Mouse (Mus musculus): ENCODE measurements around the gene Tmem151a. TPM values are rescaled to one million over a fixed set of nuclear protein-coding genes. Genes with fewer than 3 reads are reported as not detected.
A peak's percentile ranks its signal among the peaks of the same experiment; 100 is the strongest.

Tmem151a gene
- polyA plus RNA-seq, 1 experiment, result 6.0 TPM

DNA sequence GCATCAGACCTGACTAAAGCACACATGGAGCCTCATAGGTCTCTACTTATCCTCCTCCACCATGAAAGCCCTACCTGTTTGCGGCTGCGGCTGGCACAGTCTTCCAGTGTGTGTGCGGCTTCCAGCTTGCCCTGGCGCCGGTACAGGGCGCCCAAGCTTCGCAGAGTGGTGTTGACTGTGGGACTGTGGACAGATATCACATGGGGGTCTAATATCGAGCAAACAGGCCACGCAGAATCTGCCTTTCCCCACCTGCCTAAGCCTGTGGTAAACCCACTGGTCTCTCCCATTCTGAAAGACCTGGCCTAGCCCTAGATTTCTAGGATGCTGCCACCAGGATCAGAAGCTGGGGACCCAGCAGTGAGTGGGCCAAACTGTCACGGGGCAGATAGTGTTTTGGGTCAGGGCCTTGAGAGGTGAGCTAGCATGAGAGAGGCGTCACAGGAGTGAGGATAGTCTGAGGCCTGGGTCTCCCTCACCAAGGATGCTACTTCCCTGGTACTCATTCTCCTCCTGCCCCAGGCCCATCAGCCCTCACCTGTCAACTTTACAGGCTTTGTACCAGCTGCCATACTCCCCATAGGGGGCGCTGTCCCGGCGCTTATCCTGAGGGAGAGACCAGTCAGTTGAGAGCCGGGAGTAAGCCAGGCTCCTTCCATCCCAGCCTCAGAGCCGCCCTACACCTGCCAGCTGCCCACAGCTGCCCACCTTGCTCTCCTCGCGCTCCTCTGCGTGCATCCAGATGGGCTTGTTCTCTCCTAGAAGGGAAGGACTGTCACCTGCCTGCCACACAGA, 24.5 kb upstream of the Tmem151a start:
- H3K4me3 ChIP-seq (ENCODE audit: insufficient read depth, low read length), result no peak overlapping the region
- H3K27ac ChIP-seq (ENCODE audit: insufficient read depth, low read length), result no peak overlapping the region
- H3K4me1 ChIP-seq (ENCODE audit: control insufficient read depth, insufficient read depth, low read length), result peaks cover 5% of the 10 kb centered on the region
- no peak for TF ChIP-seq POLR2A (IDR thresholded peaks at IDR 0.05; ENCODE audit: low read depth, low read length)
- no peak for TF ChIP-seq CTCF (IDR thresholded peaks at IDR 0.05; ENCODE audit: borderline replicate concordance, insufficient read depth, low read length)

DNA sequence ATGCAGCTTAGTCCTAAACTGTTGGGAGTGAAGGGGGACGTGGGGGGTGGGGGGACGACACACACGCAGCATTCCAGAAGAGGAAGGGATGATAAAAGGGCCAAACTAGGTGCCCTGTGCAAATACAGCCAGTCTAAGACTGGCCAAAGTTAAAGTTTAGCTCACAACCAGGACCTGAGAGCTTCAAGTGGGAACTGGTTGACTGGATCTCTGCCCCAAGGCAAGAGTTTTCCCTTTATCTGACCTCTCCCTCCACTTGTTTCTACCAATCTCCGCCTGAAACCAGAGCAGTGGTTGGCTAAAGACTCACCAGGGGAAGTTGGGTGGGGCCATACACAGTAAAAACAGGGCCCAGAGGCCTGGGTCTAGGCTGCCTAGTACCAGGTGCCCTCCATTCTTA, 23.4 kb upstream of the Tmem151a start:
- Histone ChIP-seq H3K27ac (ENCODE audit: insufficient read depth, low read length) (no peak overlapping the region), H3K4me3 (ENCODE audit: insufficient read depth, low read length) (no peak overlapping the region), H3K4me1 (ENCODE audit: control insufficient read depth, insufficient read depth, low read length) (peaks cover 5% of the 10 kb centered on the region)
- TF ChIP-seq CTCF (IDR thresholded peaks at IDR 0.05; ENCODE audit: borderline replicate concordance, insufficient read depth, low read length) (no peak), POLR2A (IDR thresholded peaks at IDR 0.05; ENCODE audit: low read depth, low read length) (no peak)

DNA sequence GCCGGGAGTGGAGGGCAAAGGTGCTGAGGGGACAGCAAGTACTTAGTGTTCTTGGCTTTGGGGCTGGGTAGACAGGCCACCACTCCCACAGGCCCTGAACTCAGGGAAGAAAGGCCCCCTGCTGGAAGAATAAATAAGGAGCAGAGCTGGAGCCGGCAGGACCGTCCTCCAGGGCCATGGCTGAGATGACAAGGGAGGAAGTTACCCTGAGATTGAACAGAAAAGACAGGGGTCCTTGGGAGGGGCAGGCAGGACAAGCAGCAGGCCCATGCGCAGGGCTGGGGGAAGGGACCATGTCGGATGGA, 22.9 kb upstream of the Tmem151a start:
- Histone ChIP-seq H3K4me1 (ENCODE audit: control insufficient read depth, insufficient read depth, low read length) (peaks cover 5% of the 10 kb centered on the region), H3K4me3 (ENCODE audit: insufficient read depth, low read length) (no peak overlapping the region), H3K27ac (ENCODE audit: insufficient read depth, low read length) (no peak overlapping the region)
- no peak for TF ChIP-seq CTCF (IDR thresholded peaks at IDR 0.05; ENCODE audit: borderline replicate concordance, insufficient read depth, low read length)
- no peak for TF ChIP-seq POLR2A (IDR thresholded peaks at IDR 0.05; ENCODE audit: low read depth, low read length)

DNA sequence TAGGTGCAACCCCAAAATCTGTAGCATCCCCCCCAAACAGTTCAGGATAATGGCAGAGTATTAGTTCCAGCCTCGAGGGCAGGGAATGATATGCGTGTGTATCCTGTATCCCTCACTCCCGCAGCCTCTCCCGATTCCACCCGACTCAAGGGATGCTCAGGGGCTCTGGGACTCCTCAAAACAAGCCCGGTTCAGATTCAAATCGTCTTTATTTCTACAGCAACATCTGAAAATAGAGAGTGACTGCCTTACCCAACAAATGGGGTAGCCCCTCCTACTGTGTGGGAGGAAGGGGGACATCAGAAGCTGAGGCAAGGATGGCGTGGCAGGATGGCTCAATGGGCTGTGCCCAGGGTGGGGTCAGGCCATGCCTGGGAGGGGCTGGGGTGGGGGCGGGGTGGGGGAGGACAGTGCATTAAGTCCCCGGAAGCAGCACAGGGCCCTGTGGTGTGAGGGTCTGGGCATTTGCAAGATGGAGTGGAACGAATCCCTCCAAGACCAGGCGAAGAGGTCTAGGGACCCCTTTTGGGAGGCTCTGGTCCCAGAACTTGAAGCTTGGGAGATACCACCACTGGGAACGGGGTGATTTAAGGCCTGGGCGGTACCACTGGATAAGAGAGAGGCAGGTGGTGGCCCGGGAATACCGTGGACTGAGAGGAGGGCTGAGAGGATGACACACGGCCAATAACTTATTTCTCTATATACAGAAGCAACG, 22.4 kb upstream of the Tmem151a start:
- H3K27ac ChIP-seq (ENCODE audit: insufficient read depth, low read length), result no peak overlapping the region
- peaks cover 5% of the 10 kb centered on the region for H3K4me1 ChIP-seq (ENCODE audit: control insufficient read depth, insufficient read depth, low read length)
- TF ChIP-seq POLR2A (IDR thresholded peaks at IDR 0.05; ENCODE audit: low read depth, low read length), result no peak
- H3K4me3 ChIP-seq (ENCODE audit: insufficient read depth, low read length), result no peak overlapping the region

DNA sequence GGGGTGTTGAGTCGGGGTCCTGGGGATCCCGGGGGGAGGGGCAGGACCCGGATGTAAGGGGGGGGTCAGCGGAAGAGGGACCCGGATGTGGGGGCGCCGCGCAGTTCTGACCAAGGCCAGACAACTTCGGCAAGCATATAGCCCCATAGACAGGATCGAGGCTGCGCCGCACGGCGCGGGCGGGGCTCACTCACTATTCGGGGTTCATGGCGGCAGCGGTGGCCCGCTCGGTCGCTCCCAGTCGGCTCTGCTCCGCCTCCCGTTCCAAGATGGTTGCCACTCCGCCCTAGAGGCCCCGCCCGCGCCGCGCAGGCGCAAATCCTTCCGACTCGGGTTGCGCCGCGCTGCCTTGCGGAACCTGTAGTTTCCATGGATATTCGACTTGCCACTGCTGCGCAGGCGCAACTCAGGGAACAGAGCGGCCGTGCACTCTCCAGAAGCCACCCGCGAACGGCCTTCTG, 21.4 kb upstream of the Tmem151a start, which contains the start of gene Rab1b:
Gene Rab1b (minus strand): TSS at position 342 of the 461 bp plus-strand sequence.
- peak within 1 kb of the TSS; percentile 84 for H3K4me3 ChIP-seq (ENCODE audit: insufficient read depth, low read length)
- TF ChIP-seq CTCF (IDR thresholded peaks at IDR 0.05; ENCODE audit: borderline replicate concordance, insufficient read depth, low read length) (no peak), POLR2A (IDR thresholded peaks at IDR 0.05; ENCODE audit: low read depth, low read length) (peak; percentile 71)
- H3K27ac ChIP-seq (ENCODE audit: insufficient read depth, low read length), result peak within 1 kb of the TSS; percentile 94
- H3K4me1 ChIP-seq (ENCODE audit: control insufficient read depth, insufficient read depth, low read length), result peaks cover 5% of the 10 kb centered on the region

DNA sequence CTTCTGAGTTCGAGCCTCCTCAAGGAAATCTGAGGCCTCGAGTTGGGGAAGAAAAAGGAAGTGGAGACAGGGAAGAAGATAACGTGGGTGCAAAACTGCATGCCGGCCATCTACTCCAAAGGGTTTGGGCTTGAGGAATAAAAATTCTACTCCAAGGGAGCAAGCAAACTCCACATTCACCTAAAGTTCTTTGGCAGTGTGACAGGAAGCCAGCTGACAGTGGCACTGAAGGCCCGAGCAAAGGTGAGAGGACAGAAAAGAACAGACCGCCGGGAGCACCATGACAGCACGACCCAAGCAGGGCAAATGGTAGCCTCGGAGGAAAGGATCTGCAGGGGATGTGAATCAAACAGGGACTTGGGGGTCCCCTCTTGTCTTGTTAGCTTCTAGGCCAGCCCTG, 20.7 kb upstream of the Tmem151a start:
- TF ChIP-seq POLR2A (IDR thresholded peaks at IDR 0.05; ENCODE audit: low read depth, low read length) (no peak), CTCF (IDR thresholded peaks at IDR 0.05; ENCODE audit: borderline replicate concordance, insufficient read depth, low read length) (no peak)
- peak overlapping the region; percentile 84 for H3K4me3 ChIP-seq (ENCODE audit: insufficient read depth, low read length)
- H3K27ac ChIP-seq (ENCODE audit: insufficient read depth, low read length), result peak overlapping the region; percentile 94
- peaks cover 5% of the 10 kb centered on the region for H3K4me1 ChIP-seq (ENCODE audit: control insufficient read depth, insufficient read depth, low read length)

DNA sequence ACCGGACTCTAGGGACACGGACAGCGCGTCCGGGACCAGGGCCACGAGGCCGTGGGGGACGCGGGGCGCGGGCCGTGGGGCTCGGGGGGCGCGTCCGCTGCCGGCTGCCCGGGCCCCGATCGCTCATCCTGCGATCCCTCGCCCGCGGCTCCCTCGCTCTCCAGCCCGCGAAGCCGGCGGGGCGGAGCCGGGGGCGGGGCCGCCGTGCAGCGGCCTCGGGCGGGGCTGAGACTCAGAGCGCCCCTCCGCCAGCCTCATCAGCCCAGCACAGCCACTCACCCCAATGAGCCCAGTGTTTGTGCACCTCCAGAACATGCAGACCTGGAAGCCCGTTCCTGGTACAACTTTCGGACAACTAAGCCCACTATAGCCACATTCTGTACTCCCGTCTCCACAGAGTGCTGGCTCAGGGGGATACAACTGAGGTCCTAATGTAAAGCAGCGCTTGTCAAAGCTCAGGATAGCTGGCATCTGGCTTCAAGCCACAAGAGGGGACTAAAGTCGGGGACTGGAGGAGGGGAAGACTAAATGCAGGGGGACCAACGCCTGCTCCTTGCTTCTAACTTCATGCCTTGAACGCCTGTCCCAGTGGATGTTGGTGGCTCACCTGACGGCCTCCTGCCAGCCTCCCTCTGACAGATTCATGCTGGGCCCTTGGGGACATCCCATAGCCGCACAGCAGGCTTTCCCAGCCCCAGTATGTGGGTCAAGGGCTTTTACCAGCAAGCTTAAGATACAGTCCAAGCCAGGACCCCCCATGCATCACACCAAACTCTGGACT, 13.2 kb upstream of the Tmem151a start, which contains the start of gene Cnih2:
Gene Cnih2 (minus strand): TSS at position 159 of the 781 bp plus-strand sequence.
- TF ChIP-seq POLR2A (IDR thresholded peaks at IDR 0.05; ENCODE audit: low read depth, low read length), result no peak
- no peak for TF ChIP-seq CTCF (IDR thresholded peaks at IDR 0.05; ENCODE audit: borderline replicate concordance, insufficient read depth, low read length)
- Histone ChIP-seq H3K4me3 (ENCODE audit: insufficient read depth, low read length) (peak within 1 kb of the TSS; percentile 8; the same call in 1 of the 2 replicates), H3K4me1 (ENCODE audit: control insufficient read depth, insufficient read depth, low read length) (peaks cover 2% of the 10 kb centered on the region; the same call in 1 of the 2 replicates), H3K27ac (ENCODE audit: insufficient read depth, low read length) (no peak within 1 kb of the TSS)

DNA sequence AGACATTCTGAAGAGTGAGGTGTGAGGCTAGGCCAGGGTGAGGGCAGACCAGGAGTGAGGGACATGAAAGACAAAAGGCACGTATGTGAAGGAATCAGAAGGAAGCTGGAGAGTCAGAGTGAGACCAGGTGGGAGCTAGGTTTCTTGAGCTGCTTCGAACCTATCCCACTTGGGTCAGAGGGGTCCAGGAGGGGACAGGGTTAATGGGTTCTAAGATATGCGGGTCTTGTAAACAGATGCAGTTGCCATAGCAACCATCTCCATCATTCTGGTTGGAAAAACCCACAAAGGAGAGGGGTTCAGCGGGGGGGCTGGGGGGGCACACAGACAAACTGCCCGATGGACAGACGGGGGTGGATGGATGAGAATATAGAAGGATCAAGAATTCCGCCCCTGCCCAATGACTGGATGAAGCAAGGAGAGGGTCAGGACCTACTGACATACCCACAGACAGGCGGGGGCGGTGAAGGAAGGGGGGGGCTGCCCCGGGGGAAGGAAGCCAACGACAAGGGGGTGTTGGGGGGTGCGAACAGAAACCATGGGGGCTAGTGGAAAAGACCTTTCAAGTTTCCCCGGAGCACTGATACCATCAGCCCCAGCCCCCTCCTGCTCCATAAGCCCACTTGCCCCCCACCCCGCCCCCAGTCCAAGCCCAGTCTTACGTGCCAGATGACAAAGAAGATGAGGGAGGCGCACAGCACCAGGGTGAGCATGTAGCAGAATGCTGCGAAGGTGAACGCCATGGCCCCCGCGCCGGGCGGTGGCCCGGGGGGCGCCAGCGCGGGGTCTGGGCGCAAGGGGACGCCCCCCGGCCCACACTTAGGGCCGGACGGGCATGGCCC, 12.4 kb upstream of the Tmem151a start:
- peaks cover 2% of the 10 kb centered on the region; the same call in 1 of the 2 replicates for H3K4me1 ChIP-seq (ENCODE audit: control insufficient read depth, insufficient read depth, low read length)
- no peak overlapping the region for H3K27ac ChIP-seq (ENCODE audit: insufficient read depth, low read length)
- peak overlapping the region; percentile 8; the same call in 1 of the 2 replicates for H3K4me3 ChIP-seq (ENCODE audit: insufficient read depth, low read length)
- no peak for TF ChIP-seq POLR2A (IDR thresholded peaks at IDR 0.05; ENCODE audit: low read depth, low read length)
- TF ChIP-seq CTCF (IDR thresholded peaks at IDR 0.05; ENCODE audit: borderline replicate concordance, insufficient read depth, low read length), result no peak

Data from embryonic fibroblast, embryonic 13.5 days (primary cell).